Mouse (Mus musculus): ENCODE data around the gene Rab27a.

- TF ChIP-seq CTCF (IDR thresholded peaks at IDR 0.05 in 2 of 3, conservative IDR thresholded peaks at IDR 0.05 in 1 of 3; ENCODE audit: control insufficient read depth in 1 of 3, insufficient read depth in 1 of 3, low read depth in 2 of 3, low read length in 3 of 3, poor library complexity in 1 of 3, severe bottlenecking in 1 of 3) (no peak), MYB (IDR thresholded peaks at IDR 0.05; ENCODE audit: low read depth, low read length) (no peak), POLR2A (IDR thresholded peaks at IDR 0.05; ENCODE audit: control insufficient read depth in 1 of 2, insufficient read depth in 1 of 2, low read depth in 1 of 2, low read length in 2 of 2, poor library complexity in 1 of 2) (no peak)
These were observed 23.6 kb downstream of the Rab27a start for GRCm38 (mm10) chr9:73068230-73068679.
